Mouse (Mus musculus): ENCODE measurements at regions not wholly inside any gene's neighbourhood (a gene's known extent, or its start where the extent isn't known, plus 50 kb on each side); places are given as distances from the start of the nearest gene placed in this dataset.

DNA sequence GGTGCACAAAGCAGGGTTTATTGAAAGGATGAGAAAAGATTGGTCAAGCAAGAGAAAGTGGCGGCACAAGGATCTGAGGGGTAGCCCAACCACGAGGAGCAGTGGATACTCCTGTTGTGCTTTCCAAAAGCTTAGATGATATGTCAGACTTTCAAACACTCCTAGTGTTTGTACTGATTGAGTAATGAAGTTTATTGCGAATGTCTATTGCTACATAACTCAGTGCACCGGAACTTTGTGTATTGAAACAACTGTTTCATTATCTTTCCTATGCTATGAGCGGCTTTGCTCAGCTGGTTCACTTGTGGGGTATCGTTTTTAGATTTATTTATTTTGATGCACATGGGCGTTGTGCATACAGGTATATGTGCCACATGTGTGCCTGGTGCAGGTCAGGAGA lies 90.5 kb upstream of the Mki67 start:
- no peak for TF ChIP-seq SIN3A (IDR thresholded peaks at IDR 0.05; ENCODE audit: low read length)
- TF ChIP-seq CHD2 (IDR thresholded peaks at IDR 0.05; ENCODE audit: low read length), result no peak
- no peak for TF ChIP-seq ZC3H11A (IDR thresholded peaks at IDR 0.05; ENCODE audit: low read depth, low read length)
- no peak for TF ChIP-seq SMC3 (IDR thresholded peaks at IDR 0.05; ENCODE audit: low read depth, low read length)
- no peak for TF ChIP-seq CTCF (IDR thresholded peaks at IDR 0.05 in 2 of 3, conservative IDR thresholded peaks at IDR 0.05 in 1 of 3; ENCODE audit: control insufficient read depth in 1 of 3, insufficient read depth in 1 of 3, low read depth in 2 of 3, low read length in 3 of 3, poor library complexity in 1 of 3, severe bottlenecking in 1 of 3)

Data from MEL (cell line).